Mouse (Mus musculus): ENCODE measurements around the gene Grhl1. TPM values are rescaled to one million over a fixed set of nuclear protein-coding genes. Genes with fewer than 3 reads are reported as not detected.

Gene Grhl1
- 1 to 10 TPM in 1 of 2 experiments, under 1 TPM in 1; 0.89 to 1.7 TPM for total RNA-seq (2021)
- long read RNA-seq, experiment 1, partial matches to known transcripts = 0 of 1 reads
- long read RNA-seq, experiment 1, other reads (novel, unspliced or antisense) = 0 of 1 reads
- long read RNA-seq, experiment 2 = 0 reads

DNA sequence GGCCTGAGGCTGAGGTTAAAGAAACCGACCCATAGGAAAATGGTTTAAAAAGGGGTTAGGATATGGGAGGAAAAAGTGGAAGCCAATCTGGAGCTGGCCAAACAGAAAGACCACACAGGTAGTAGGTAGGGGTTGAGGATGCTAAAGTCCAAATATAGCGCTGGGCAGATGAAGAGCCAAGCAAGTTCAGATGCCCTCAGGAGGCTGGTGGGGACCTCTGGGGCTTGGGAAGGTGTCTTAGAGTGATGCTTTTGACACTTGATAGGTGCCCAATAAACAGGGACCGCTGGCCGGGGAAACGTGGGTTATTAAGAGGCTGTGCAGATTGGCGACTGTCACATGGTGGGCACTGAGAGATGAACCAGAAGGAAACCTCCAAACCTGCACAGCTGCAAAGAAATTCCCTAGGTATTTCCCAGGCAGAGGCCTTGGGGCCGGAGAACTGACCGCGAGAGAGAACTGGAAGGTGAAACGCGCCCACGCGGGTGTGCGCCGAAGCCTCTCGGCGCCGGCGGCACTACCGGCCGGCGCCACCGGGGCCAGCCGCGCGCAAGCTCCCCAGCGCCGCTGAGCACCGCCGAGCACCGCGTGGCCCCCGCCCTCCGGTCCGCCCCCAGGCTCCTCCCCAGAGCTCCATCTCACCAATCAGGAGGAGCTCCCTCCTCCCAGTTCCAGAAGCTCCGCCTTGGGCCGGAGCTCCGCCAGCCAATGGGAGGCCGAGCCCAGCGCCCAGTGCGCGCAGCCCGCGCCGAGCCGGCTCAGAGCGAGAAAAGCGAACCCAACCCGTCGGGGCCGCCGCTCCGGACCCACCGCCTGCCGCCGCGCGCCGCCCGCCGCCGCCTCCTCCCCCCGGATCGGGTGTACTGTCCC lies at the start of gene Grhl1:
TSS of gene Grhl1 (plus strand) at position 761 of the 870 bp plus-strand sequence.
- DNase-seq (ENCODE audit: low spot score in 2 of 2) = peak; percentile 88 to 93

DNA sequence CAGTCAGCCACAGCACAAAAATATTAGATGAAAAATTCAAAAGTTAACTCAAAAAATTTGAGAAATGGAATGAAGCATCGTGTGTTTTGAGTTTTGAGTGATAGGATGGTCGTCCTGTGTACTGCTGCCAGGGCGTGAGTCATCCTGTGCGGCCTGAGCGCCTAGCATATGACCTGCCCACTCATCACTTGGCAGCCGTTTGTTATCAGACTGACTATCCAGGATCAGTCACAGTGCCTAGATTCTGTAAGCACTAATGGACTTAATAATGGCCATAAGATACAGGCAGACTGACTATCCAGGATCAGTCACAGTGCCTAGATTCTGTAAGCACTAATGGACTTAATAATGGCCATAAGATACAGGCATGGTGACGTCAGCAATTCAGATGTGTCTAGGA lies 47.0 kb upstream of the Grhl1 start:
- DNase-seq (ENCODE audit: low spot score in 2 of 2) = peak; percentile 39 to 49

DNA sequence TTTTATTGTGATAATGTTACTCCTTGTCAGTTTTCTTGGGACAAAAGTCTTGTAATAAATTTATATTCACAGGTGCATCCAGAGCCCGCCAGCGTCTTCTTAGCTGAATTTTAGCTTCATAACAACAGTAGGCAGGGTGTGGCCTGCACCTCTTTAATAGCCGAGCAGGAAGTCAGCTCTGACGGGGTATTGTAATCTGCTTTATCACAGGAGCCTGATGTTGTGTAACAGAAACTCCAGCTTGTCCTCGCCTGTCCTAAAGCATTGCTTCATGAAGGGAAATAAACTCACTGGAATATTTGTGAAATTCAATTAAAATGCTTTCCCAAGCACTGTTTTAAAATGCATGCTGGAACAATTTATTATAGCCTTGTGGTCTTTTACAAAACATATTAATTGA lies 35.7 kb upstream of the Grhl1 start:
- no peak for DNase-seq (ENCODE audit: low spot score in 2 of 2)

DNA sequence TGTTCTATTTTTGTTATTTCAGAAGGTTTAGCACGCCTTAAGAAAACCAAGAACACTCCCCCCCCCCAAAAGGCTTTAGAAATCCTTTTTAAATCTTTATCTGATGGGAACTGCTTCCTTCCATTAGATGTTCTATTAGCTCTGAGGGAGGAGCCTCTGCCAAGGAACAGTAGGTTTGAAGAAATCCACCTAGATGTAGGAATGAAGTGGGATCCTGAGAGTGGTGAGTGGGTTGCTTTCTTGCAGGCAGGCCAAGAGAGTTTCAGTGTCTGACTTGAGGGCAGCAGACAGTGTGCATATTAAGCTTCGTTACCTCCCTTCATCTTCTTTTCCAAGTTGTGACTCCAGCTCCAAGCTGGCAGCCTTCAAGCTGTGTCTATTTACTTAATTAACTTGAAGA lies 34.9 kb upstream of the Grhl1 start:
- no peak for DNase-seq (ENCODE audit: low spot score in 2 of 2)

DNA sequence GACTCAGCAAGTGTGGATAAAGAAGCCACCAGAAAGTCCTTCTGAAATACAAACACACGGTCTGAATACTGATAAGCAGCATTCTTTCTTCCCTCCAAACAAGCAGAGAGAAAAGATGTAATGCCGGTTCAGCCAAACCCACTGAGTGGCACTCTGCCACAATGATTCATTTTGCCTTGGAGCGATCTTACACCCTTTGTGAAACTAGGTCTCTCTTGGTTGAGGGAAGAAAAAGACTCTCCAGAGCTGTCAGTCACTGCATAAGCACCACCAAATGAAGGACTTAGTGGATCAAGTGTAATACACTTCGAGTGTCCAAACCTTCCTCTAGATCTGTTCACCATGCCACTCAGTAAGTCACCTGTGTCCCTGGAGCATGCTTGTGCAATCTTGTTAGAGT lies 34.1 kb upstream of the Grhl1 start:
- peak in 1 of 2 experiments; percentile 25 for DNase-seq (ENCODE audit: low spot score in 2 of 2)

DNA sequence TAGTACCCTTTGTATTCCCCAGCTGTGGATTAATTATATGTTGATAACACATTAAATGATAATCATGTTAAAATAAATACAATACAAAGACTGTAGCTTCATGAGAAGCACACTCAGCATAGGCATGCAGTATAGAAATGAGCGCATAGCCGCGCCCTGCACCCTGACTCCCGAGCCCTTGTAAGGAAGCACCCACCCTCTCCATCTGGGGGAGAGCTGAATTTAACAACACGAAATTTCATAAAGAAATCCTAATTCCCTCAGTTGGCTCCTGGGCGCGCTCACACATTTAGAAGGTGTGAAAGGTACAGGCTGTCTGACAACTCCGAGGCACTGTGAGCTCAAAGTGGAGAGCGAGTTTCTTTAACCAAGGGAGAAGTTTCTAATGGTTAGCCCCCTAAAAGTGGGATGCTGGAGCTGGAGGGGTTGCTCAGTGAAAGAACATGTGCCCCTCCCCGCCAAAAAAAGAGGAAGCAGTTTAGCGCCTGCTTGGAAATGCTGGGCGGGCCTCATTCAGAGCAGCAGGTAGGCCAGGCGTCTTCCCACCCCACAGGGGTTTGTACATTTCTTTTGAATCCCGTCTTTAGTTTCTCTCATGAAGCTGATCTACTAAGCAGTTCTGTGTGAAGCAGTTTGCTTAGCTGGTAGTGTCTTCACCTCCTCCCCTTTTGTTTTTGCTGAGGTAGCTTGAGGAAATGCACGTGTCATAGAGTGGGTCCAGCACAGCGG lies 30.5 kb upstream of the Grhl1 start:
- no peak for DNase-seq (ENCODE audit: low spot score in 2 of 2)

DNA sequence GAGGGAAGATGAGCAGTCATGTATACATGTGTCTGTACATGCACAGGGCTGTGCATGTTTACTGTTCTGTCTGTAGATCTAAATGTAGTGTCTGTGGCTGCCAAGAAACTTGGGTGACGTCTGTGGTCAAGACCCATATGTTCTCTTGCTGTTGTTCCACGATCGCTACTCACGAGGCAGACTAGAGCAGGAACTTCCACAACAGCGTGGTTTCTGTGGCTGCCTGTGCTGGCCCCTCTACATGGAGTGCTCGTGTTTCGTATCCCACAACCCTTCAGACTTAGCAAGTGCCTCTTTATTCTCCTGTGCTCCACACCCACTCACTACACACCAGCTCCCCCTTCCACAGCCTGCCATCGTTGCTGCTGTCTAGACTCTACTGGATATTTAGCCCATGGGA lies 24.4 kb upstream of the Grhl1 start:
- no peak for DNase-seq (ENCODE audit: low spot score in 2 of 2)

DNA sequence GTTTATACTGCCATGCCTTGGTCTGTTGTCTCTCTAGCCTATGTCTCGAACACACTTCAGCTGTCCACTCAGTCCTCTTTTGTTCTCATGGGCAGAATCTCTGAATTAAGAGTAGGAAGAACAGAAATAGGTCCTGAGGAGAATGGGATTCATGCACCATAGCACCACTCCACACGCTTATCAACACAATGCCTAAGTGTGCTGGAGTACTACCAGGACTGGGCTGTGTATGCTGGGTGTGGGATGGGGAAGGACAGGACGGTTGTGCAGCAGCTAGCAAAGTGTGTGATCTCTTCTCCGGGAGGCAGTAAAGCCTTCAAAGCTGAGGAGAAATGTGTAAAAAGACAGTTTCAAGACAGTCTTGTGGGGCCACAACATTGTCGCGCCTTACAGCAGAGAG lies 23.2 kb upstream of the Grhl1 start:
- DNase-seq (ENCODE audit: low spot score in 2 of 2) = no peak

DNA sequence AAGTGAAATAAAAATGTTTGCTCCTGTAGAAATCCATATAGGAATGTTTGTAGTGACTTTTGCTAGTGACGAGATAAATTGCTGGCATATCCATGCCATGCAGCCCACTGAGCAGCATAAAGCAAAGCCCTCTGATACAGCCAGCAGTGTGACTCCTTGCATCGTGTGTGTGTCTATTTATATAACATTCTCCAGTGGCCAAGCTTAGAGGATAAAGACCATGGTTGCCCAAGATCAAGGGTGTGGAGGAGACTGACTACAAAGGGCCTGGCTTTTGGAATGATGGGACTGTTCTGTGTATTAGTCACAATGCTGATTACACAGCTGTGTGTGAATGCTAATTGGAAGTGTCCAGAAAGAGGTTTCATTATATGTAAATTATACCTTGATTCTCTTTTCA lies 19.6 kb upstream of the Grhl1 start:
- DNase-seq (ENCODE audit: low spot score in 2 of 2) = no peak

DNA sequence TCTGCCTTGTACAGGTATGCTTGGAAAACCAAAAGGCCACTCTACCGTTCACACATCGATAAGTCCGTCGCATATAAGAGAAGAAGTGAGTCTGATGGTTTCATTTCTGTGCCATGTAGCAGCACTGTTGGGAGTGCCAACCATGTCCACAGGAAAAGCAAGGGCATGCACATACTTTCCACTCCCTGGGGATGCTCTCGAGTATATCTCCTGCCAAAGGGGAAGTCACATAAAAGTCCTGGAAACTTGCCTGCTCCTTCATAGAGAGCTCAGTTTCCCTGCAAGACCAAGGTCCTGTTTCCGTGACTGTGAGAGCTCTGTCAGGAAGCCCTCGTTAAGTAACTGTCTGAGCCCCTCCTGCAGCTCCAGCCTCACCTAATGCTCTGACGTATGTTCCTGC lies 16.1 kb upstream of the Grhl1 start:
- DNase-seq (ENCODE audit: low spot score in 2 of 2) = no peak

DNA sequence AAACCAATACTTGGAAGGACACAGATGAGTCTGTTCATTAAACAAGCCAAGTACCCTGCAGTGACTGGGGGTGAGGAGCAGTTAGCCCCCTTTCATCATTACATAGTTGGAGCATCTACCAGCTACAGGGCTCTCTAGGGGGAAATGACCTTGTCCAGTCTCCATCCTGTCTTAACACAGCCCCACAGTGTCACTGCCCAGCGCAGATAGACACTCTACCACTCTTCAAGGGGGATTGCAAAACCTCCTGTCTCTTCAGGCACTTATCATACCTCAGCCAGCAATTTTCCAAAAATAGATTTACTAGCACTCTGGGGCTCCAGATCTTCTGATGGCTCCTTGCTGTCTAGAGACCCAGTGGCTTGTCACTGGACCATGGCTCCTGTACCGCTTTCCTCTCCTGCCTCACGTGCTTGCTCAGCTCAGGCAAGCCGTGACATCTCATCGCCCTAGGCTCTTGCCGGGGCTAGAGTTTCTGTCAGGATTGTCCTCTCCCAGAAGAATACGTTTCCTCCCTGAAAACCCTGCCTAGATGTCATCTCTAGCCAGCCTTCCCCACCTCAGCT lies 8.6 kb upstream of the Grhl1 start:
- no peak for DNase-seq (ENCODE audit: low spot score in 2 of 2)

DNA sequence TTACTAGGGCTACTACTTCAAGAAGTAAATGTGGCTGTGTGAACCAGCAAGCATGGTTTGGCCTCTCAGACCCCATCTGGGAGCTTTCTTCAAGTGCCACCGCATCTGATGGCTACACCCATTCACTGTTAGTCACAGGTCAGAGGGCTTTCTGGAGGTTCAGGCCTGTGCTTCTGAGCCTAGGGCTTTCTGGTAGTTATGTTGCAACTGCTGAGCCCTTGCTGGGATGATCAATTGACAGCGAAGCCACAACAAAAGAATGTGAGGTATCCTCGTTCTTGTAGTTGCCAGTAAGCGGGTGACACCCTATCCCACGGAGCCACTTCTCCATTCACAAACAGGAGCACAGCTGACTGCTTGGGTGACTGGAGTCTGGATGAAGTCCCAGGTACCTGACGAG lies 6.8 kb upstream of the Grhl1 start:
- no peak for DNase-seq (ENCODE audit: low spot score in 2 of 2)

DNA sequence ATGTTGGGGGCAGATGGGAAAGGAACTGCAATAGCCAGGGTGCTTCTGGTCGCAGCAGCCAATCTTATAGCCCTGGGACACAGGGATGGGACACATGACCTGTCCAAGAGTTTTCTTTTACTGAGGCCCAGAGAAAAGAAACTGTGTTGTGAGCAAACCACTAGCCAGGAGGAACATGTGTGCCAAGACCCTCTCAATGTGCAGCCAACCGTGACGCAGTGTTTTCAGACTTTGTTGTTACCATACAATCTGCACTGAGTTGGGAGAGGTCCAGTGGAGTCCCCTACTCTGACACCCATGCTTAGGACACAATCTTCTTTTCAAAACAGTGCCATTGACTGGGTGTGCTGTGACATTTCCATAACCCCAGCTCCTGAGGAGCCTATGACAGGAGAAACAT lies 4.5 kb upstream of the Grhl1 start:
- DNase-seq (ENCODE audit: low spot score in 2 of 2) = no peak

DNA sequence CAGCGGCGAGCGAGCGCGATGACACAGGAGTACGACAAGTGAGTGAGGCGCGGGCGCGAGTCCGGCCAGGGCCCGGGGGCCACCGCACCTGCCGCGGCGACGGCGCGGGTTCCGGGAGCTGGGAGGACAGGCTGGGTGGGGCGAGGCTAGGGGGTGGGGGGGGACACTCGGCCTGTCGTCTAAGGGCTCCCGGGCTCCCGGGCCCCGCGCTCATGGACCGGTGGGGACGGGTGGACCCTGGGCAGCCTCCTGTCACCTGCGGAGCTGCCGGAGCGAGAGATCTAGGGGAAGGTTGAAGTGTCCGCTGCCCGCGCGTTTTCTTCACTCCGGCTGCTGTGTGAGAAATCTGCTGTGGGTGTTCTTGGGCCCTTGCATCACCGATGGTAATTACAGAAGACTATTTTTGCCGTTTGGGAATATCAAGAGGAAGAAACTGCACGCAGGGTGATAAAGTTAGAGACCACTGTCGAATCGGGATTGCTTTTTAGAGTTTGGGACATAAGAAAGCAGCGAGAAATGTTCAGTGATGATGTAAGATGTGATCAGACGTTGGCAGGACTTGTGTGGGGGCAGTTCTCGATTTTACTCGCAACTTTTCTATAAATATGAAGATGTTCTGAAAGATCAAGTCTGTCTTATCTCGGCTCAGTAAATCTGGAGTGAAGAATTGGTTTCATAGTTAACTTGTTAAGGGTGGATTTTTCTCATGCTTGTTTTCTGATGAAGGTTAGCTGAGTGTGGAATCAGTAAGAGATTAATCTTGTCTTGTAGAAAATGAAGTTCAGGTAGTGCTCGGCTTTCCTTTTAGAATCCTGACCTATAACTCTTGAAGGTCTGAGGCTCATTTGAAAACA lies 565 bp downstream of the Grhl1 start:
- DNase-seq (ENCODE audit: low spot score in 2 of 2) = no peak

DNA sequence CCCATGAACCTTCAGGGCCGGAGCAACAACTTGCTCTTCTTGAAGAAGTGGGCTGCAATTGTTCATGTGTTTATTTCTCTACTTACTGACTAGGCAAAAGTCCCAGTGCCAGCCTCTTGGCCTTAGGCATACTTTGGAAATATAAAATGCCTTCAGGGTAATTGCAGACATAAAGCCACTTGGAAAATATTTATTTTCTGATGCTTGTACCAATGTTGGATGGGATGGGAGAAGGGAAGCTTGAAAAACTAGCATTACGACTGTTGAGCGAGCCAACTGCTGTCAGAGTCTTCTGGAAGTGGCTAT lies 1.1 kb downstream of the Grhl1 start:
- DNase-seq (ENCODE audit: low spot score in 2 of 2) = no peak

DNA sequence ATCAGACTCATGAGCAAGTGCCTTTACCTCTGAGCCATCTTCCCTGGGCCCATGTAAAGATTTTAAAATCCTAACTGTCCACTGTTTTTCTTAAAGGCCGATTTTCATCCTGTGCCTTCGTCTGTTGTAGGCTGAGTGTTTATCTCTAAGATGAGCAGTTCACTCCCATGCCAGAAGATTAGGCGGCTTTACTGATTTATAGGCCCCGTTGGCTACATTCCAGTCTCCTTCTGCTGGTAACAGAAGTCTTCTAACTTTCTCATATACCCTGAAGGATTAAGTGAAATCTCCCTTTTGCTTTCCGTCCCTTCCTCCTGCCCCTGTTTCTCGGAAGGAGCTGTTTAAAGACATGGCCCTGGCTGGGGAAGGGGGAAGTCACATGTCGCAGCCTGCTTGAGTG lies 2.8 kb downstream of the Grhl1 start:
- no peak for DNase-seq (ENCODE audit: low spot score in 2 of 2)

DNA sequence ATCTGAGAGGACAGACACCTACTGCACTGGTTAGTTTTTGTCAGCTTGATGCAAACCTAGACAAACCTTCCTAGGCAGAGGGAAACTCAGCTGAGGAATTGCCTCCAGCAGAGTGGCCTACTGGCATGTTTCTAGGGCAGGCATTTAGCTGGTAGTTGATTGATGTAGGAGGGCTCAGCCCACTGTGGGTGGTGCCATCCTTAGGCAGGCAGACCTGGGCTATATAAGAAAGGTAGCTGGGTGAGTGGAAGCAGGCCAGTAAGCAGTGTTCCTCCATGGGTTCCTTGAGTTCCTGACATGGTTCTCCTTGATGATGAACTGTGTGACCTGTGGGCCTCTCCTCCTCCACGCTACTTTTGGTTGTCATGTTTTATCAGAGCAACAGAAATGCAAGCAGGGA lies 8.4 kb downstream of the Grhl1 start:
- no peak for DNase-seq (ENCODE audit: low spot score in 2 of 2)

DNA sequence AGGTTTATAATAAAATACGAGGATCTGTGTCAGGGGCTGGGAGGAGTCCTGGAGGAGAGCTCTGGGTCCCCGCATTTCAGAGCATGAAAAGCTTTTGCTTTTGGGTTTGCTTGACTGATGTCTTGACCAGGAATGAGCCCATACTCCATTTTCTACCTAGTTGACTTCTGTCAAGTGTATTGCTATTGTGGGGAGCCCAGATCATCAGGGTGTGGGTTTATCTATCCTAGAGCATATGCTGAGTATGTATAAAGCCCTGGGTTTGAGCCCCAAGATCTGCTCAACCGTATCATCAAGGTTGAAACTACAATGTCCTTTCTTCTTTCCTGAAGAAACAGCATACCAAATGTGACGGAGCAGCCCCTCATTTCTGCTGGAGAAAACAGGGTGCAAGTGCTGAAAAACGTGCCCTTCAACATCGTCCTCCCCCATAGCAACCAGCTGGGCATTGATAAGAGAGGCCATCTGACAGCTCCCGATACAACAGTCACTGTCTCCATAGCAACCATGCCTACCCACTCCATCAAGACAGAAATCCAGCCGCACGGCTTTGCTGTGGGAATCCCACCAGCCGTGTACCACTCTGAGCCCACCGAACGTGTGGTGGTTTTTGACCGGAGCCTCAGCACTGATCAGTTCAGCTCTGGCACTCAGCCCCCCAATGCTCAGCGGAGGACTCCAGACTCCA lies 9.1 kb downstream of the Grhl1 start:
- no peak for DNase-seq (ENCODE audit: low spot score in 2 of 2)

DNA sequence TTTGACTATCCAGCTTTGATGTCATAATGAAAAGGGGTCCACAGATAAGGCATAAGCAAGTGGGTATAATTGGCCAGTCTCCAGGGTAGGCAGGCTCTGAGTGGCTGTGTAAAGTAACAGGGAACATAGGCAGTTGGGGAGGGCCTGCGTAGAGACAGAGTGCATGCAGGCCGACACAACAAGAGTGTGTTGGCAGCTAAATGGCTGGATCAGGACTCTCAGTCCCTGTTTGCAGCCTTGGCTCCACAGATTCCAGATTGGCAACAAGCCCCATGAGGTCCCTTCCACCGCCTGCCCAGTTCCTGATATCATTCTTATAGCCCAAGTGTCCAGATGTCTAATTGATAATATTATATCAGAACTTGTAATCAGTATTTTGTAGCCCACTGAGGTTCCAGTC lies 11.6 kb downstream of the Grhl1 start:
- DNase-seq (ENCODE audit: low spot score in 2 of 2) = no peak

DNA sequence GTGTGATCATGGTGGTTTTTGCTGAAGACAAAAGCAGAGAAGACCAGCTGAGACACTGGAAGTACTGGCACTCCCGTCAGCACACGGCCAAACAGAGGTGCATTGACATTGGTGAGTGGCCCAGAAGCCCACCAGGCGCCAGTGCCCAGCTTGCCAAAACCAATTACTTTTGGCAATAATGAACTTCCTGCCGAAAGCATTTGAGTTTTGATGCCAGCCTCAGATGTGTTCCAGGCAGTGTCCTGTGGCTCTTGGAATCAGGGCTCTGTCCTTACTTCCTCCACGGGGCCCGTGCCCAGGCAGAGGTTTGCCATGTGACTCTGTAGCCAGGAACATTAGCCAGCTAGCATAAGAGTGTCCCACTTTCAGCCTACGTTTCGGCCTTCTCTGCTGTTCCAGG lies 12.8 kb downstream of the Grhl1 start:
- DNase-seq (ENCODE audit: low spot score in 2 of 2) = no peak

DNA sequence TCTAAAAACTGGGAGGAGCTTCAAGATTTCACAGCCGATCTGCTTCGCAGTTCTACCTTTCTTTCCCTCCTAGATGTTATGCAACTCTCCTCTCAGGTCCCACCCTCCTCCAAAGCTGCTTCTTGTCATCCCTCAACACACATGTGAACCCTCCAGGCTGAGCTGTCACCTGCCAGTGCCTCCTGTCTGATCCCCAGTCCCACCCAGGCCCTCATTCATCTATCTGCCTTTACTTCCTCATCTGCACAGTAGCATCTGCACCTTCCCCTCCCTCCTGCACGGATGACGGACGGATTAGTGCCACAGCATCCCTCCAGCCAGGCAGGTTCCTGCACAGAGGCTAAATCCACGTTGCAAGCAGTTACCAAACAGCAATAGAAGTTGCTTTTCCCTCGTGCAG lies 14.1 kb downstream of the Grhl1 start:
- DNase-seq (ENCODE audit: low spot score in 2 of 2) = no peak
